Mouse (Mus musculus) lung, embryonic 15.5 days (tissue): Measurements from ENCODE around the gene Krtap9-1. TPM values are rescaled to one million over a fixed set of nuclear protein-coding genes. Genes with fewer than 3 reads are reported as not detected.

ENCODE experiments used
- polyA plus RNA-seq: library from polyadenylated mRNA; unstranded; fragments of >200 nt; fragmentation: Nextera tagmentation; extraction: Ambion mirVana; gene quantifications from 2 replicates; pipeline ENCODE4 v1.2.1, GENCODE M21; 2015

The Krtap9-1 gene
- polyA plus RNA-seq, 1 experiment from 2014 or later = not detected

Other genes starting within 250 kb of the Krtap9-1 start
- gene Krtap4-1, start 245.2 kb upstream of the Krtap9-1 start, polyA plus RNA-seq = not detected in 2 replicates
- not detected in 2 replicates for gene Krtap4-2, start 238.3 kb upstream of the Krtap9-1 start, polyA plus RNA-seq
- not detected in 2 replicates for gene Krtap4-7, start 229.3 kb upstream of the Krtap9-1 start, polyA plus RNA-seq
- gene Gm11555, start 223.2 kb upstream of the Krtap9-1 start, polyA plus RNA-seq = not detected in 2 replicates
- not detected in 2 replicates for gene Gm11563, start 214.4 kb upstream of the Krtap9-1 start, polyA plus RNA-seq
- not detected in 2 replicates for gene Krtap4-6, start 207.4 kb upstream of the Krtap9-1 start, polyA plus RNA-seq
- not detected in 2 replicates for gene Gm14190, start 182.6 kb upstream of the Krtap9-1 start, polyA plus RNA-seq
- gene Gm14180, start 139.1 kb upstream of the Krtap9-1 start, polyA plus RNA-seq = not detected in 2 replicates
- not detected in 2 replicates for gene Gm11595, start 100.5 kb upstream of the Krtap9-1 start, polyA plus RNA-seq
- gene Krtap4-8, start 92.7 kb upstream of the Krtap9-1 start, polyA plus RNA-seq = not detected in 2 replicates
- not detected in 2 replicates for gene Krtap4-9, start 88.2 kb upstream of the Krtap9-1 start, polyA plus RNA-seq
- gene Gm11596, start 79.9 kb upstream of the Krtap9-1 start, polyA plus RNA-seq = not detected in 2 replicates
- gene Gm11569, start 74.5 kb upstream of the Krtap9-1 start, polyA plus RNA-seq = not detected in 2 replicates
- gene Gm11554, start 68.9 kb upstream of the Krtap9-1 start, polyA plus RNA-seq = not detected in 2 replicates
- gene Krtap4-13, start 63.5 kb upstream of the Krtap9-1 start, polyA plus RNA-seq = not detected in 2 replicates
- gene Gm11564, start 57.7 kb upstream of the Krtap9-1 start, polyA plus RNA-seq = not detected in 2 replicates
- gene 2300003K06Rik, start 35.3 kb upstream of the Krtap9-1 start, polyA plus RNA-seq = not detected in 2 replicates
- gene Krtap4-16, start 21.8 kb upstream of the Krtap9-1 start, polyA plus RNA-seq = not detected in 2 replicates
- not detected in 2 replicates for gene Gm11568, start 15.5 kb upstream of the Krtap9-1 start, polyA plus RNA-seq
- not detected in 2 replicates for gene Gm11559, start 8.9 kb upstream of the Krtap9-1 start, polyA plus RNA-seq
- not detected in 2 replicates for gene Gm11567, start 5.8 kb downstream of the Krtap9-1 start, polyA plus RNA-seq
- not detected in 2 replicates for gene Krtap31-1, start 34.5 kb downstream of the Krtap9-1 start, polyA plus RNA-seq
- gene Gm11565, start 41.4 kb downstream of the Krtap9-1 start, polyA plus RNA-seq = not detected in 2 replicates
- gene Krtap31-2, start 62.9 kb downstream of the Krtap9-1 start, polyA plus RNA-seq = not detected in 2 replicates
- gene Krtap9-5, start 75.1 kb downstream of the Krtap9-1 start, polyA plus RNA-seq = not detected in 2 replicates
- not detected in 2 replicates for gene Krtap29-1, start 105.7 kb downstream of the Krtap9-1 start, polyA plus RNA-seq
- not detected in 2 replicates for gene Krtap16-1, start 113.2 kb downstream of the Krtap9-1 start, polyA plus RNA-seq
- gene Krtap17-1, start 120.6 kb downstream of the Krtap9-1 start, polyA plus RNA-seq = 1.6 and 2.3 TPM in 2 replicates
- not detected in 2 replicates for gene Krt33a, start 142.8 kb downstream of the Krtap9-1 start, polyA plus RNA-seq
- gene Krt33b, start 156.5 kb downstream of the Krtap9-1 start, polyA plus RNA-seq = not detected in 2 replicates
- 0.34 TPM in 1 of 2 replicates, not detected in the other for gene Krt34, start 168.2 kb downstream of the Krtap9-1 start, polyA plus RNA-seq
- 0.10 TPM in 1 of 2 replicates, not detected in the other for gene Krt31, start 177.2 kb downstream of the Krtap9-1 start, polyA plus RNA-seq
- gene Krt32, start 214.8 kb downstream of the Krtap9-1 start, polyA plus RNA-seq = not detected in 2 replicates
- not detected in 2 replicates for gene Krt35, start 222.9 kb downstream of the Krtap9-1 start, polyA plus RNA-seq
- 0.13 and 0.20 TPM in 2 replicates for gene Krt36, start 232.2 kb downstream of the Krtap9-1 start, polyA plus RNA-seq
- 4.0 and 7.4 TPM in 2 replicates for gene Krt13, start 248.2 kb downstream of the Krtap9-1 start, polyA plus RNA-seq